Mouse (Mus musculus): Measurements from ENCODE around the gene Neurl1a.

The Neurl1a gene

DNA sequence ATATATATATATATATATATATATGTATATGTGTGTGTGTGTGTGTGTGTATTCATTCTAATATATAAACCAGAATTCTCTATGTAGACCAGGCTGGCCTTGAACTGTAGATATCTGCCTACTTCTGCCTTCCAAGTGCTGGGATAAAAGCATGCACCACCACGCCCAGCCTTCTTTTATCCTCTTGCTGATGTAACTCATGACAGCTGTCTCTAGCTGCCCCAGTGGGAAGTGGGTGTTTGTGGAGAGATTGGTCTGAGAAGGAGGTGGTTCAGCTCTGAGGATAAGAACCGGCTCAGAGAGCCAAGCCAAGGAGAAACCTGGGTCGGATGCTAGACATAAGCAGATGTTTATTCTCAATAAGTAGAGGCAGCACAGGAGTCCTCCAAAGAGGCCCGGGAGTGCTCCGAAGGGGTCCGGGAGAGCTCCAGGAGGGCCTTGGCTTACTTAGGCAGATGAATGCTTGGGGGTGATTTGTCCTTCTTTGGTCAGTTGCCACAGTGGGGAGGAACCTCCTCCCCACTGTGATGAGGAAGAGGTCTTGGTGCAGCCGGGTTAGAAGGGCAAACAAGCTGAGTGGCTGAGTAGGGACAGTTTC lies 10.9 kb upstream of the Neurl1a start:
- no peak for DNase-seq (ENCODE audit: extremely low spot score)

DNA sequence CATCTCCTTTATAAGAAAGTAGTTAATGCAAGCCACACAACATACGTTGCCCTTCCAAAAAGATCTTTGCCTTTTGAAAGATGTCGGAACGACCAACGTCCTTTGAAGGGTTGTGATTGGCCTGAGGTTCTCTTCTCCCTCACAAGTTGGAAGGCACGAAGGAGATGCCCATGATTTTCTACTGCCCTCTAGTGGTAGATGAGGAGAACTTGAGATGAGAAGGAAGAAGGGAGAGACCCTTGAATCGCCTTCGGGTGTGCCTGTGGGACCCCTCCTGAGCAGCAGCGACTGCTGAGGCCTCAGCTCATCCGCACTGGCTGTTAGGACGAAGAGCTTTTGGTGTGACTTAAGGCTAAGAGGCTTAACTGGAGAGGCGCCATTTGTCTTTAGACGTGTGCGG lies 10.4 kb upstream of the Neurl1a start:
- DNase-seq (ENCODE audit: extremely low spot score): peak; percentile 63

DNA sequence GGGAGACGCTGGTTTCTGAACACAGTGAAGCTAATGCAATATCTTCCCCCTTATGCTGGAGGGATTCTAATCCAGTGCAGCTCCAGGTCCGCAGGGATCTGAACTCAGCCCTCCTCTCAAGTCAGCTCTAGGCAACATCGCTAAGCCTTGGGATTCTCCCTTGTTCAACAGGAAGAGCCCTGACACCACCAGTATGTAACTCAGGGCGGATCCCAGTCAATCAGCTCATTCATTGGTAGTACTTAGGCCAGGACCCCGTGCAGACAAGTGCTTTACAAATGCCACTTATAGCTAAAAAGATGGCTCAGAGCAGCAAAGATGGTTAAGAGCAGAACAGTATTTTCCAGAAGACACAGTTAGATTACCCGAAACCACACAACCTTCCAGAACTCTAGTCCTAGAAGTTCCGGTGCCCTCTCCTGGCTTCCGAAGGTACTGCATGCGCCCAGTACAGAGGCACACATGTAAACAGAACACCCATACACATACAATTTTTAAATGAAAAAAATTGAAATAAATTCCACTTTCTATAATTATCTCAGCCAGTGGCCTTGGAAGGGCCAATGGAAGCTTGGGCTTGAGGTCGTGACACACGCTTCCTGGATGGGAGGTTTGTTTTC lies 9.7 kb upstream of the Neurl1a start:
- DNase-seq (ENCODE audit: extremely low spot score): peak; percentile 81

DNA sequence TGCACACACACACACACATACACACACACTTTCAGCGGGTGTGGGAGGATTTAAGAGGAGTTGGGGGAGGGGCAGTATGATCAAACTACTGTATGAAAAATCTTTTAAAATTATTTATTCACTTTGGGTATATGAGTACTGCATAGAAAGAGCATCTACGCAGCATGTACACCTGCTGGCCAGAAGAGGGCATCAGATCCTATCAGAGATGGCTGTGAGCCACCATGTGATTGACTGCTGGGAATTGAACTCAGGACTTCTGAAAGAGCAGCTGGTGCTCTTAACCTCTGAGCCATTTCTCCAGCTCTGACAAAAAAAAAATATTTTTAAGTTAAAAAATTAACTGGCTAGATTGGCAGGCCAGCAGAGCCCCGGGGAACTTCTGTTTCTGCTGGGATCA lies 4.1 kb upstream of the Neurl1a start:
- no peak for DNase-seq (ENCODE audit: extremely low spot score)

DNA sequence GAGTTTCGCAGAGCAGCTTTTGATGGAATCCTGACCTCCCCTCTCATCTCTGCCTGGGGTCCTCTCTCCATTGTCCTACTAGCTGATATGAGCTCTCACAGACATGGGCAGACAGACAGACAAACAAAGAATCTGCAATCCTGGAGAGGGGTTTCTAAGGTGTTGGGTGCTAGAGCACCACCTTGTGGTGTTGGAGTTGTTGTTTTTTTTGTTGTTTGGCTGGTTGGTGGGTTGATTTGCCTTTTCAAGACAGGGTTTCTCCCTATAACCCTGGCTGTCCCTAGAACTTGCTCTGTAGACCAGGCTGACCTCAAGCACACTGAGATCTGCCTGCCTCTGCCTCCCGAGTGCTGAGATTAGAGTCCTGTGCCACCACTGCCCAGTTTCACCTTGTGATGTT lies 3.1 kb upstream of the Neurl1a start:
- no peak for DNase-seq (ENCODE audit: extremely low spot score)

DNA sequence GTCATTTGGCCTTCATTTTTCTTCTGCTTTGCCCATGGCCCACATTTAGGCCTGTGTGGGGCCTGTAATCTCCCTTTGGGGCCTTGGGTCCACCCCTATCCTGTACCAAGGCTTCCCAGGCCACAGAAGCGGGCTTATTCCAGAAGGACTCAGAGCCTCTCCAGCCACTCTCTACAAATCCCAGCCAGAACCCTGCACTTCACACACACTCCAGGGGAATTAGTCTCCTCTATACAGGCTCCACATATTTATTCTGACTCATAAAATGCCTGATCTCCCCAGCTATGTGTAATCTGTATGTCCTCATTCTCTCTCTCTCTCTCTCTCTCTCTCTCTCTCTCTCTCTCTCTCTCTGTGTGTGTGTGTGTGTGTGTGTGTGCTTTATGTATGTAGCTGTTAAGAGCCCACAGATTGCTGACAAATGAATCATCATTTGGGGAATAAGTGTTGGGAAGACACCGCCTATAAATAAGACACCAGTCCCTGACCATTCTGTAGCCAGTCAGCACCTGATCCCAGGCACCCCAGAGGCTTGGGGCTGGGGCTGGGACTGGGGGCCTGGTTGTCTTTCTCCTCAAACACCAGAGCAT lies 1.6 kb upstream of the Neurl1a start:
- DNase-seq (ENCODE audit: extremely low spot score): no peak

DNA sequence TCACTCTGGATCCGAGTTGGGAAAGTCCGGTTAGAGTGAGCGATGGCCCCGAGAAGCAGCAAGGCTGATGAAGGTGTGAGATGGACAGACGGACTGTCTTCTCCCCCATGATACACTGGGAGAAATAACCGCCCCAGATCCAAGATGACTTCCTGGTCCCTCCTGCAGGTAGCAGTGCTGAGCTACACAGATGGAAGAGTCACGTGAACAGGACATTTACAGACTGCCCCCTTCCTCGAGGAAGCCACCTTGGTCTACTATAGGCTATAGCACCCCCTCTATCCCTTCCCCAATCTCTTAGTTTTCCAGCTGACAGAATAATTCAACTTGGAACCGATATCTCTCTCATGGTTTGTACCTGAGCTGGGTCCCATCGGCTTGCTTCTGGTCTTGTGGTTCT lies 619 bp upstream of the Neurl1a start:
- peak; percentile 48 for DNase-seq (ENCODE audit: extremely low spot score)

DNA sequence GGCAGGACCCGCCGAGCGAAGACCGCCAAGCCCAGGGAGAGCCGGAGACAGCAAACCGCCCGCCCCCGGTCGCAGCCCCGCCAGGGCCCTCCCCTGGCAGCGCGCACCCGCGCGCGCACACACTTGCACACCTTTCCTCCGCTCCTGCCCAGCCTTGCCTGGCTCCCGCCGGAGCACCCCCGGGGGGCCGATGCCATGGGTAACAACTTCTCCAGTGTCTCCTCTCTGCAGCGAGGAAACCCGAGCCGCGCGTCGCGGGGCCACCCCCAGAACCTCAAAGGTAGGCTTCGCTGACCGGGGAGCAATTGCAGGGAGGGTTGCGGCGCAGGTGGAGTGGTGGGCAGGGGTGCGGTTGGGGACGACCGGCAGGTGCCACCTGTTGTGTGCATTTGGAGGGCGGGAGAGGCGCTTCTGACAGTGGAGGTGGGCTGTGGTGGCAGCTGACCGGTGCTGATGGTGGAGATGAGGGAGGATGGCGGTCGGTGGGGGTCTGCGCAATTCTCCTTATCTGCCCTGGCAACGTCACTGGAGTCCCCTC lies 721 bp downstream of the Neurl1a start:
- peak; percentile 36 for DNase-seq (ENCODE audit: extremely low spot score)

DNA sequence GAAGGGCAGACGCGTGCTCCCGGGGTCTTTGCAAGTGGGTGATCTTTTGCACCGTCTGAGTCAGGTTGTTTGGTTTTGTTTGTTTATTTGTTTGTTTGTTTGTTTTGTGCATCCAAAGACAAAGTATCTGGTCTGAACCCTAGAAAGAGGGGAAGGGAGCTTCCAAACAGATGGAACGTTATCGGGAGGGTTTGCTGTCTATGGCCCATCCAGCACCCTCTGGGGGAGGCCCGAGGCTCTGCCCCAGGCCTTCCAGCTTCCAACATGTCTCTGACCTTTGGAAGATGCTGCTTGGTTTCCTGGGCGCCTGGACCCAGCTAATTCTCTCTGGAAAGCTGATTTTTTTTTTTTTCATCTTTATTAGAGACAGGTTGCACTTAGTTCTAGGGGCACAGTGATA lies 1.4 kb downstream of the Neurl1a start:
- no peak for DNase-seq (ENCODE audit: extremely low spot score)

DNA sequence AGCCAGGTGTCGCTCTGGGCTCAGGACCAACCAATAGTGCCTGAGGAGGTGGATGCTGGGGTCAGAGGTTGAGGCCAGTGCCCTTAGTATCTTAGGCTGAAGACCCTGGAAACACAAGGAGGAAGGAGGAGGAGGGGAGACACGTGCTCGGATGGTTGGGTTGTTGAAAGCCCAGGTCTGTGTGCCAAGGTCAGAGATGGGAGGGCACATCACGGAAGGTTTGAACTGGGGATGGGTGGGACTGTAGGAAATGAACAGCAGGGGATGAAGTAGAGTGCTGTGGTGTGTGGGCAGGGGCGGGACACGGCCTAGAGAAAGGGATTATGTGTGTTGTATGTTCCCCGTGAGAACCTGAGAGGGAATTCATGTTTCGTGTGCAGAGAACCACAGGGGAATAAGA lies 5.6 kb downstream of the Neurl1a start:
- no peak for DNase-seq (ENCODE audit: extremely low spot score)

DNA sequence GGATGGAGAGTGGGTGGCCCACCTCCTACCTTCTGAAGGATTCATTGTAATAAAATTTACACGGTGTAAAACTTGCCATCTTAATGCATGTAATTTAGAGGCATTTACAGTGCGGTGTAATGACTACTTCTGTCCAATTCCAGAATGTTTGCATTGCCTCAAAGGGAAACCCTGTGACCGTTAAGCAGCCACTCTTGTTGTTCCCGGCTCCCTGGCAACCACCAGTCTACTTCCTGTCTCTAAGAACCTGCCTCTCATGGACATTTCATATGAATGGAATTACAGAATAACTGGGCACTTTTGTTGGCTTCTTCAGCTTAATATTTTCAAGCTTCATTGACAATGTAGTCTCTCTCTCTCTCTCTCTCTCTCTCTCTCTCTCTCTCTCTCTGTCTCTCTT lies 6.1 kb downstream of the Neurl1a start:
- DNase-seq (ENCODE audit: extremely low spot score): no peak

DNA sequence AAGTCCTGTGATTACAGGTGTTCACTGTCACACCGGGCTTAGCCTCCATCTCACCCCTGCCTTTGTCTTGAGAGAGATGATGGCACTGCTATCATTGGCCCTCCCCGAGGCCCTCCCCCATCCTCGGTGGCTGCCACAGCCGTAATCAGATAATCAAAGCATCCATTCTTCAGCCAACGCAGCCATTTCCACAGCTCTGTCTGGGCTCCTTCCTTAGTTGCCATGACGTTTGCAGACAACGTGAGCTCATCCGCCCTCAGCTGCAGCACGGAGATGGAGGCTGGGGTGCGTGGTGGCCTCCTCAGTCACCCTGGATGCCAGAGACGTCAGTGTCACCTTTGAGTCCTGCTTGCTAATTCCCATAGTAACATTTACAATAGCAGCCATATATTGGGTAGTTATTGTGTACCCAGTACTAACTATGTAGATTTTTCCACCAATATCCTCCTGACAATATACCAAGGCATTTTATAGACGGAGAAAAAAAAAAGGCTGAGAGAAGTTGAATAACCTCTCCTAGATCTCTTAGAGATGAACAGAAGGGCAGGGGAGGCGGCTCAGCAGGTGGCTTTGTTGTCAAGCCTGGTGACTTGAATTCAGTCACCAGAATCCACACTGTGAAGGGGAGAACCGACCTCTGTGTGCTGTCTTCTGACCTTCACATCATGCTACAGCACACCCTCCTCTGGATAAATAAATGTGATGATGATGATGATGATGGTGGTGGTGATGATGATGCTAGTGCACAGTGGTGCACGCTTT lies 8.1 kb downstream of the Neurl1a start:
- no peak for DNase-seq (ENCODE audit: extremely low spot score)

DNA sequence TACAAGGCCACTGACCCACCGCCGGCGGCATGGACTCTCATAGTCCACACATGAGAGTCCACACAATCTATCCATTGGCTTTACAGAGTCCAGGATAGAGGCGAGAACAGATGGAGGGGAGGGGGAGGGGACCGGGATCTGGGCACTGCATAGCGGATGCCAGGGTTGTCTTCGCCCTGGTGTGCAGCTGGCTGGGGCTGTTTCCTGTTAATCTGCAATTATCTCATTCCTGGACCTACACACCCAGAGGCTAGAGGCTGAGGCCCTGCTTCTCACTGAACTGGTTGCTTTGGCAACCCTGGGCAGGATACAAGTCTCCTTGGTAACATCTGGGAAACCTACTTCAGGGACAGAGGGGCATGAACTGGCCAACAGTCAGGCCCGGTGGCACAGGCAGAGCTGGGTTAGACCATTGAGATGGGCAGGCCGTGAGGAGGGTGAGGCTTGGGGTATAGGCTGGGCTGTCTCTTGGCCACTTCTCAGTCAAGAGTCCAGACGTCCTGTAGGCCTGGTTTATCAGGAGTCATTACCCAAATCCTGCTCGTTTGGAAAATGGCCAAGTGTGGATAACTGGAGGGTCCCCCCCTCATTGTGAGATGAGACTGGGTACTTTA lies 10.0 kb downstream of the Neurl1a start:
- no peak for DNase-seq (ENCODE audit: extremely low spot score)

DNA sequence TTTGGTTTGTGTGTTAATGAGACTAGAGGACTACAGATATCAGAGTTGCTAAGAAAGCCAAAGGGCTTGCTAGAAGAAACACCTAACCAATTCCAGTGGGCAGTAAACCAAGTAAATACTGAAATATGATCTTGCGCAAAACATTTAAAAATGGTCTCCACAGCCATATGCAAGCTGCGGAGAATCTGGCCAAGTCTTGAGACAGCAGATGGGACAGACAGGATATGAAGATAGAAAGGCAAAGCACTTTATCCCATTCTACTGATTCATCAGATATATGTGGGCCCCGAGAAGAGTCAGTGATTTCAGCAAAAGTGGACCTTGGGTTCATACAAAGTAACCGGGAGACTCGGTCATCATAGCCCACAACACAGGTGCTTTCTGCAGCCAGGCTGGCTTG lies 13.5 kb downstream of the Neurl1a start:
- DNase-seq (ENCODE audit: extremely low spot score): no peak

DNA sequence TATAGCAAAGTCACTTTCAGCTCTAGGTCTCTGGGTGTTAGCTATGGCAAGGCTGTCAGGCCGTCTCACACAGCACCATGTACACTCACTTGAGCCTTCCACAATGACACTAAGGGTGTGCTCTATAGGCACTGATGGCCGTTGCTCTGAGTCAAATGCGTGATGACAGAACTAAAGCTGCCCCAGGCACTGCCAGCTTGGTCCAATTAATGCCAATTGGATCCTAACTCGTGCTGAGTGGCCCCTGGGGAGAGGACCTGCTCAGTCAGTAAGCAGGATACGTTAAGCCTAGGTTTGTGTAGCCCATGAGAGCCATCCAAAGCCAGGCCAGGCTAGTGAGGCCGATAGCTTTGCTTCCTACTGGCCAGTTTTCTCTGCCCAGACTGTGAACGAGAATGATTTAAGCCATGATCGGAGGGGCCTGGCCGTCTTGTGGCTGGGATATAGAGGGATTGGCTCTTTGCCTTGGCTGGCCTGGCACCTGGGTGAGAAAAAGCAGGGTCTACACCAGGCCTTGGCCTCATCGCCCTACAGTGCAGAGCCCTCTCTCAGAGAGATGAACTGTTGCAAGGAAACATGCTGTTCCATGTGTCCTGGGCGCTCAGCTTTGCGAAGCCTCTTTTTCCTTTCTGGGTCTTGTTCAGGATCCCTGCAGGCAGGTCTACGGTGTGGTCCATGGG lies 20.2 kb downstream of the Neurl1a start:
- no peak for DNase-seq (ENCODE audit: extremely low spot score)

DNA sequence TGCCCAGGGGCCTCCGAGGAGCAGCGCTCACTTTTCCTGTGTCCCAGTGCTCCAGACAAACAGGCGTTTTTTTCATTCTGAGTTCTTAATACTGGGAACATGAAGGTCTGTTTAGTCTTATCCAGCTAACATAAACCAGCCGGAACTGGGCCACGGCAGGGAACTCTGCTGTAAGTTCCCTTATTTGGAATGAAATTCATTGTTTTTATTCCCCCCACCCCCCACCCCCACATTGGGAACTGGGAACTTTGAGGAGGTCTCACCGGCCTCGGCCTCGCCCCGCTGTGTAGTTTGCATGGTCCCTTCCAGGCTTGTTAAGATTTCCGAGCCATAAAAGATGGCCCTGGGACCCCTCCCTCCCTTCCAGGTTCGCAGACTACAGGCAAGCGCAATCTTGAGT lies 23.4 kb downstream of the Neurl1a start:
- no peak for DNase-seq (ENCODE audit: extremely low spot score)

DNA sequence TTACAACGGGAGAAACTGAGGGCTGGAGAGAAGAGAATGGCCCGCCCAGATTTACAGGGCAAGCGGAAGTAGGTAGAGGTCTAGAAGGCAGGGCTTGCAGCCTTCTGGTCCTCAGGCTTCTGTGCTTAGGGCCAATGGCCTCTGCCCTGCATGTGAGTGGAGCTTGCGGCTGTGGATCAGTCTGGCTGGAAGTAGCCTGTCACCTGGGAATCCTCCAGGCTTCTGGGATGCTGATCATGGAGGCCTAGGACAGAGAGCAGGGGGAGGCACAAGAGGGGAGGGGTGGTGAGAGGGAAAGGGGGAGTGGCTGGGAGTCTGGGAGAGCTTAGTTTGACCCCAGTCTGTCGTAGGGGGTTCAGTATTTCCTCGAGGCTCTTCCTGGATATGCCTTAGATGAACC lies 23.8 kb downstream of the Neurl1a start:
- no peak for DNase-seq (ENCODE audit: extremely low spot score)

DNA sequence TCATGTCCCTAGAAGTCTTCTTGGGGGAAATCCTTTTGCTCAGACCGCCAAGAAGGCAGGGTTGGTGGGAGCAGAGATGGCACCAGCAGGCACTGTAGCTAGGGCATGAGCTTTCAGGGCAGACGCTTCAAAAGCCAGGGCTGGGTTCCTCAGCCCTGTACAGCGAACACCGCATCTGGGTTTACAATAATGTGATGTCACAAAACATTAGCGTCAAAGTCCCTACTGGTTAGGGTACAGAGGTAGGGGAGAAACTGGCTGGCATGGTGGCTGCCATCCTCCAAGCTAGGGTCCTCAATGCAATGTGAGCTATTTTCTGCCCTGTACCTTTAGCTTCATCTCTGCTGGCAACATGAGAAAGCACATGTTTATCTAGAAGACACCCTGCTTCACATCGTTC lies 24.4 kb downstream of the Neurl1a start:
- DNase-seq (ENCODE audit: extremely low spot score): no peak

DNA sequence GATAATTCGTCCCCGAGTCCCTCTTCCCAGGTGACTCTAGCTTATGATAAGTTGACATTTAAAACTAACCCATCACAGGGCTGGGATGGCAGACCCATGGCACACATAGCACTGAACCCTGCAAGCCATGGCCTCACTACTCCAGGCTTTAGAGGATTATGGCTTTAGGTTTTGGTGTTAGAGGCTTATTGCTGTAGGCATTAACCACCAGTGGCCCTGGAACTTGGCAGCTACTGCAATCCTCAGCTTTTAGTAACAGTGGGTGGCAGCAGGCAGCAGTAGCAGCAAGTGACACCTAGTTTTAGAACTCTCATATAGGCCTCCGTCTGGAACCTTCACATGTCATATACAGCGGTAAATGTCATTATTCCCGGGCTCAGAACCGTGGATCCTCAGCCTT lies 26.0 kb downstream of the Neurl1a start:
- no peak for DNase-seq (ENCODE audit: extremely low spot score)

DNA sequence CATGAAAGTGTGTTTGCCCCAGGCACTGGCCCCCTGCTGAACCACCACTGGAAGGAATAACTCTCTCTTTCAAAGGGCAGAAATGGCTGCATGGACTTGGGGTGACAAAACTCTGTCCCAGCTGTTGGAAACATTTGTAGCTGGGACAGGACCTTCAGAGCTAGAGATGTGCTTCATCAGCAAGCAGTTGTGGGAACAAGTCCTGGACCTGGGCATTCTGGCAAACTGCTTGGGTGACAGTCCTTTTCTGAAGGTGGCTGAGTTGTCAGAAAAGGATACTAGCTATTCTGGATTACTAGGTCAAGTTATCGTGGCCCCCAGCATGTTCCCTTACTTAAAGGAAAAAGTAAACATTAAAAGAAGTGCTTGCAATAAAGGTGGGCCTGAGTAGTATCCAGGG lies 27.5 kb downstream of the Neurl1a start:
- DNase-seq (ENCODE audit: extremely low spot score): no peak

DNA sequence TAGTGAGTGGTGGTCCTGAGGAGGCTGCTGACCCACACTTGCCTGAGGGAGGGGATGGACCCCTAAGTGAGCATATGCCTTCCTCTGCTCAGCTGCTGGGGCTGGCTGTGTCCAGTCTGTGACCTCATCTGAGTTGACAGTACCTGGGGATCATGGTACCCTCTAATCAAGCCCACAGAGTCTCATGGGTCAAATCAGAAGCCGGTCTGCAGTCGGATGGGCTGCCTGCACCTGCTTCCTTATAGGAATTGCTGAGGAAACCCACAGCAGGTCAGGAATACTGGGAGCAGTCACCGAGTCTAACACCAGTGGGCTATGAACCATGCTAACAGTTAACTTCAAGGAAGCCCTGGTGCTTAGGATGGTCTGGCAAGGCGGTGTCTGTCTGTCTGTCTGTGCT lies 31.8 kb downstream of the Neurl1a start:
- no peak for DNase-seq (ENCODE audit: extremely low spot score)

Data from embryo, embryonic 9.5 days (tissue).